Mouse (Mus musculus): Measurements from ENCODE around the gene Dact3. TPM values are rescaled to one million over a fixed set of nuclear protein-coding genes. Genes with fewer than 3 reads are reported as not detected.
A peak's percentile ranks its signal among the peaks of the same experiment; 100 is the strongest.

The Dact3 gene
- polyA plus RNA-seq (2015; fragmentation: Nextera tagmentation; extraction: Ambion mirVana) = 0.13 and 0.18 TPM in 2 replicates

- DNase-seq (ENCODE audit: low spot score) = no peak
Measured at GRCm38 (mm10) chr7:16875310-16875325, at the start of gene Dact3. Dact3 (plus strand) TSS chr7:16875317.

GRCm38 (mm10) chr7:16825785-16826184 lies 49.3 kb upstream of the Dact3 start:
- peak; percentile 59 for DNase-seq (ENCODE audit: low spot score)

- DNase-seq (ENCODE audit: low spot score) = no peak
Measured at GRCm38 (mm10) chr7:16826571-16826970, 48.5 kb upstream of the Dact3 start.

- DNase-seq (ENCODE audit: low spot score) = no peak
Measured at GRCm38 (mm10) chr7:16827274-16827673, 47.8 kb upstream of the Dact3 start.

- DNase-seq (ENCODE audit: low spot score) = no peak
Measured at GRCm38 (mm10) chr7:16830449-16830848, 44.7 kb upstream of the Dact3 start.

- DNase-seq (ENCODE audit: low spot score) = no peak
Measured at GRCm38 (mm10) chr7:16837916-16838803, 37.0 kb upstream of the Dact3 start.

- no peak for DNase-seq (ENCODE audit: low spot score)
Measured at GRCm38 (mm10) chr7:16838804-16839426, 36.2 kb upstream of the Dact3 start.

- no peak for DNase-seq (ENCODE audit: low spot score)
Measured at GRCm38 (mm10) chr7:16839427-16840108, 35.5 kb upstream of the Dact3 start.

GRCm38 (mm10) chr7:16840109-16840491 lies 35.0 kb upstream of the Dact3 start:
- DNase-seq (ENCODE audit: low spot score) = no peak

- no peak for DNase-seq (ENCODE audit: low spot score)
Measured at GRCm38 (mm10) chr7:16841078-16841477, 34.0 kb upstream of the Dact3 start.

- DNase-seq (ENCODE audit: low spot score) = peak; percentile 88
Measured at GRCm38 (mm10) chr7:16841561-16842560, 33.3 kb upstream of the Dact3 start.

GRCm38 (mm10) chr7:16842645-16843063 lies 32.5 kb upstream of the Dact3 start, which contains the start of gene Prkd2:
Prkd2 (plus strand) TSS chr7:16842902.
- peak; percentile 93 for DNase-seq (ENCODE audit: low spot score)

- peak; percentile 75 for DNase-seq (ENCODE audit: low spot score)
Measured at GRCm38 (mm10) chr7:16843441-16844171, 31.5 kb upstream of the Dact3 start.

- DNase-seq (ENCODE audit: low spot score) = no peak
Measured at GRCm38 (mm10) chr7:16844696-16845071, 30.4 kb upstream of the Dact3 start.

- DNase-seq (ENCODE audit: low spot score) = peak; percentile 84
Measured at GRCm38 (mm10) chr7:16845072-16845819, 29.9 kb upstream of the Dact3 start.

- DNase-seq (ENCODE audit: low spot score) = no peak
Measured at GRCm38 (mm10) chr7:16845820-16846167, 29.3 kb upstream of the Dact3 start.

GRCm38 (mm10) chr7:16846775-16847174 lies 28.3 kb upstream of the Dact3 start:
- no peak for DNase-seq (ENCODE audit: low spot score)

- no peak for DNase-seq (ENCODE audit: low spot score)
Measured at GRCm38 (mm10) chr7:16847507-16847906, 27.6 kb upstream of the Dact3 start.

- DNase-seq (ENCODE audit: low spot score) = peak; percentile 46
Measured at GRCm38 (mm10) chr7:16848579-16848978, 26.5 kb upstream of the Dact3 start.

GRCm38 (mm10) chr7:16851636-16852035 lies 23.5 kb upstream of the Dact3 start:
- DNase-seq (ENCODE audit: low spot score) = no peak
